Mouse (Mus musculus) heart, embryonic 10.5 days (tissue): ENCODE measurements around the gene Kbtbd3. TPM values are rescaled to one million over a fixed set of nuclear protein-coding genes. Genes with fewer than 3 reads are reported as not detected.

Source experiments
- DNase-seq: peaks from one replicate; pipeline ENCODE4 v3.0.0-alpha.2; 2017; ENCODE audit warnings: low spot score
- H3K27ac ChIP-seq: fragments of 300-500 bp; sonication (generic); 2 replicates; pipeline ENCODE4 v1.5.1; 2016; ENCODE audit warnings: mild to moderate bottlenecking
- H3K27me3 ChIP-seq: fragments of 300-500 bp; sonication (generic); 2 replicates; pipeline ENCODE4 v1.6.1; 2016; ENCODE audit warnings: mild to moderate bottlenecking; ENCODE audit not compliant: poor library complexity, insufficient read depth, severe bottlenecking
- H3K36me3 ChIP-seq: fragments of 300-500 bp; sonication (generic); 2 replicates; pipeline ENCODE4 v1.6.1; 2016; ENCODE audit warnings: mild to moderate bottlenecking, moderate library complexity
- H3K4me1 ChIP-seq: fragments of 300-500 bp; sonication (generic); 2 replicates; pipeline ENCODE4 v1.6.1; 2016; ENCODE audit warnings: mild to moderate bottlenecking
- H3K4me3 ChIP-seq: fragments of 300-500 bp; sonication (generic); 2 replicates; pipeline ENCODE4 v1.5.1; 2016; ENCODE audit warnings: mild to moderate bottlenecking, moderate library complexity
- H3K9me3 ChIP-seq: fragments of 300-500 bp; sonication (generic); 2 replicates; pipeline ENCODE4 v1.6.1; 2016; ENCODE audit warnings: mild to moderate bottlenecking, moderate library complexity
- whole genome bisulfite sequencing: fragments of 180-500 bp; shearing (Covaris S2); methylation state at CpG from one replicate; pipeline ENCODE4 v1.1.7; 2016; 5-methylcytosine and 5-hydroxymethylcytosine counted together
- microRNA-seq: library from miRNA; unstranded; fragments of <30 nt; microRNA quantifications from one replicate; pipeline ENCODE4, GENCODE M21; 2017
- polyA plus RNA-seq: library from polyadenylated mRNA; unstranded; fragments of >200 nt; fragmentation: Nextera tagmentation; extraction: Ambion mirVana; gene quantifications from 2 replicates; pipeline ENCODE4 v1.2.1, GENCODE M21; 2016

The Kbtbd3 gene
- polyA plus RNA-seq, 1 experiment from 2014 or later, result 6.0 TPM

GRCm38 (mm10) chr9:4318939-4319721, 9.5 kb downstream of the Kbtbd3 start:
- H3K27me3 ChIP-seq, result no peaks in the 10 kb centered on the region
- H3K4me3 ChIP-seq, result no peak overlapping the region
- H3K9me3 ChIP-seq, result no peaks in the 10 kb centered on the region
- WGBS, result 81% methylated on average over 6 of the region's 6 CpGs
- no peaks in the 10 kb centered on the region for H3K4me1 ChIP-seq
- DNase-seq, result no peak
- H3K36me3 ChIP-seq, result no peaks in the 10 kb centered on the region
- H3K27ac ChIP-seq, result no peak overlapping the region

DNA sequence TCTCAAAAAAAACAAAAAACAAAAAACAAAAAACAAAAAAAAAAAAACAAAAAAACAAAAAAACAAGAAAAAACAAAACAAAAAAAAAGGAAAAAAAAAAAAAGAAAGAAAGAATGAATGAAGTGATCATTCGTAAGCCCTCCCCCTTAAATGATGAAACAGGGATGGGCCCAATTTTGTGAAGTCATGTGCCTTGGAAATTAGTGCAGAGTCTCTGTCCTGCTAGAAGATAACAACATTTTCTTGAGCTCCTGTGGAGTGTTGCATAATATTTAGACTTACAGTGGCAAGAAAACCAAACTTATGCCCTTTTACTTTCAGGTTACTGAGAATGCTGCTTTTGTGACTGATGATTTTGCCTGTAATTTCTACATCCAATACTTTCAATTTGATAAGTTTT, 43.5 kb downstream of the Kbtbd3 start:
- Histone ChIP-seq H3K36me3 (no peaks in the 10 kb centered on the region), H3K27ac (no peak overlapping the region), H3K9me3 (no peaks in the 10 kb centered on the region), H3K4me1 (no peaks in the 10 kb centered on the region), H3K4me3 (no peak overlapping the region), H3K27me3 (no peaks in the 10 kb centered on the region)
- WGBS, result 77% methylated on average over 1 of the region's 1 CpGs
- DNase-seq, result no peak

- no peaks in the 10 kb centered on the region for H3K27me3 ChIP-seq
- H3K4me1 ChIP-seq, result 0 out of 2 replicates have a peak, but pooled peaks cover 6% of the 10 kb centered on the region
- H3K36me3 ChIP-seq, result 0 out of 2 replicates have a peak, but pooled peaks cover 3% of the 10 kb centered on the region
- WGBS, result 3% methylated on average over 31 of the region's 31 CpGs
- no peaks in the 10 kb centered on the region for H3K9me3 ChIP-seq
- peak; percentile 99 for DNase-seq
- H3K27ac ChIP-seq, result peak within 1 kb of the TSS; percentile 91
- H3K4me3 ChIP-seq, result peak within 1 kb of the TSS; percentile 86
Measured at GRCm38 (mm10) chr9:4375828-4376639, 66.4 kb downstream of the Kbtbd3 start, which contains the start of gene Msantd4. Msantd4 (plus strand) TSS chr9:4376562.

- DNase-seq, result no peak
- peak overlapping the region; percentile 86 for H3K4me3 ChIP-seq
- H3K36me3 ChIP-seq, result 0 out of 2 replicates have a peak, but pooled peaks cover 3% of the 10 kb centered on the region
- peak overlapping the region; percentile 91 for H3K27ac ChIP-seq
- no peaks in the 10 kb centered on the region for H3K27me3 ChIP-seq
- H3K4me1 ChIP-seq, result 0 out of 2 replicates have a peak, but pooled peaks cover 6% of the 10 kb centered on the region
- WGBS, result under 1% methylated on average over 15 of the region's 15 CpGs
- no peaks in the 10 kb centered on the region for H3K9me3 ChIP-seq
Measured at GRCm38 (mm10) chr9:4376640-4377120, 67.0 kb downstream of the Kbtbd3 start.

Small RNAs within 50 kb of the gene (microRNA-seq; reads per million reads assigned to microRNA genes)
- not detected for gene Gm22195
- gene Gm23992, result not detected

Other genes starting within 250 kb of the Kbtbd3 start
- 29.5 and 31.5 TPM in 2 replicates for gene Aasdhppt, start 362 bp upstream of the Kbtbd3 start, polyA plus RNA-seq
- 41.2 and 43.1 TPM in 2 replicates for gene Msantd4, start 66.7 kb downstream of the Kbtbd3 start, polyA plus RNA-seq